Mouse (Mus musculus) liver, embryonic 13.5 days (tissue): Measurements from ENCODE around the gene Ubash3a. TPM values are rescaled to one million over a fixed set of nuclear protein-coding genes. Genes with fewer than 3 reads are reported as not detected.

Experiments used
- ATAC-seq: fragments of 200-750 bp; cut with Nextera tagmentation; 2 replicates; pipeline ENCODE4 v1.8.0; 2017; ENCODE audit warnings: low read depth, mild to moderate bottlenecking, moderate number of reproducible peaks, moderate library complexity
- DNase-seq: peaks from one replicate; pipeline ENCODE4 v3.0.0; 2022
- H3K27ac ChIP-seq: fragments of 300-500 bp; sonication (generic); 2 replicates; pipeline ENCODE4 v1.5.1; 2015; ENCODE audit warnings: moderate library complexity, mild to moderate bottlenecking, inconsistent platforms
- H3K27me3 ChIP-seq: fragments of 300-500 bp; sonication (generic); 2 replicates; pipeline ENCODE4 v1.6.1; 2015; ENCODE audit warnings: mild to moderate bottlenecking, inconsistent platforms
- H3K36me3 ChIP-seq: fragments of 300-500 bp; sonication (generic); 2 replicates; pipeline ENCODE4 v1.6.1; 2015; ENCODE audit warnings: mild to moderate bottlenecking, inconsistent platforms
- H3K4me1 ChIP-seq: fragments of 300-500 bp; sonication (generic); replicated peaks from 2 replicates; pipeline ENCODE4 v1.6.1; 2015; ENCODE audit warnings: inconsistent platforms
- H3K4me2 ChIP-seq: fragments of 300-500 bp; sonication (generic); 2 replicates; pipeline ENCODE4 v1.6.1; 2015; ENCODE audit warnings: inconsistent platforms, mild to moderate bottlenecking, moderate library complexity
- H3K4me3 ChIP-seq: fragments of 300-500 bp; sonication (generic); replicated peaks from 2 replicates; pipeline ENCODE4 v1.5.1; 2015; ENCODE audit warnings: mild to moderate bottlenecking, inconsistent platforms
- H3K9ac ChIP-seq: fragments of 300-500 bp; sonication (generic); 2 replicates; pipeline ENCODE4 v1.6.1; 2015; ENCODE audit warnings: mild to moderate bottlenecking, inconsistent platforms
- H3K9me3 ChIP-seq: fragments of 300-500 bp; sonication (generic); replicated peaks from 2 replicates; pipeline ENCODE4 v1.6.1; 2016; ENCODE audit warnings: inconsistent platforms
- WGBS: fragments of 180-500 bp; shearing (Covaris S2); methylation state at CpG from one replicate; pipeline ENCODE4 v1.1.7; 2015; ENCODE audit not compliant: insufficient replicate concordance; 5-methylcytosine and 5-hydroxymethylcytosine counted together
- polyA plus RNA-seq: library from polyadenylated mRNA; unstranded; fragments of >200 nt; fragmentation: Nextera tagmentation; extraction: Ambion mirVana; gene quantifications from 2 replicates; pipeline ENCODE4 v1.2.1, GENCODE M21; 2015

The Ubash3a gene
- polyA plus RNA-seq, 1 experiment from 2014 or later = 18.8 TPM

DNA sequence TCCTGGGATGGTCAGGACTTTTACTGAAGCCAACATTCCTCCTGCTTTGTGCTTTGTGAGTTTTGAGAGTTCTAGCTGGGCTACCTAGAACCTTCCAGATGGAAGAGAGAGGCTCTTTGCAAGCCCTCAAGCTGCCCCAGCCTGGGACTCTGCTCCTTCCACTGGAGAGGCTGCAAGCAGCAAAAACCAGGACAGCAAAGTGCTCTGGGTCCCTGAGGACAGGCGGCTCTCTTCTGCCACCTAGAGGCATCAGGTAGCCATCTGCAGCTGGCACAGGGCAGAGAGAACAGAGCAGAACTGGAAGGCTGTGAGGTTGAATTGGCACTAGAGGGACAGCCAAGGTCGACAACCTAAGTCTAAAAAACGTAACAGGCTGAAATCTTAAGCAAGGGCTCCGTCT, 20.3 kb upstream of the Ubash3a start:
- Histone ChIP-seq H3K27me3 (no peaks in the 10 kb centered on the region), H3K4me3 (no peak overlapping the region), H3K4me2 (no peak overlapping the region), H3K4me1 (peaks cover 3% of the 10 kb centered on the region; the same call in 1 of the 2 replicates), H3K9ac (no peak overlapping the region), H3K9me3 (no peaks in the 10 kb centered on the region), H3K27ac (no peak overlapping the region), H3K36me3 (no peaks in the 10 kb centered on the region)
- 10% methylated on average over 4 of the region's 4 CpGs for WGBS
- ATAC-seq (no peak), DNase-seq (peak; percentile 38)

GRCm38 (mm10) chr17:31191825-31192224, 15.8 kb upstream of the Ubash3a start:
- Histone ChIP-seq H3K36me3 (no peaks in the 10 kb centered on the region), H3K4me2 (no peak overlapping the region), H3K4me3 (no peak overlapping the region), H3K27me3 (no peaks in the 10 kb centered on the region), H3K9me3 (no peaks in the 10 kb centered on the region), H3K9ac (no peak overlapping the region), H3K4me1 (peaks cover 15% of the 10 kb centered on the region), H3K27ac (no peak overlapping the region)
- WGBS = 70% methylated on average over 8 of the region's 8 CpGs
- no peak for ATAC-seq
- DNase-seq = no peak

- Histone ChIP-seq H3K27ac (no peak overlapping the region), H3K36me3 (no peaks in the 10 kb centered on the region), H3K9ac (no peak overlapping the region), H3K4me1 (peaks cover 15% of the 10 kb centered on the region), H3K9me3 (no peaks in the 10 kb centered on the region), H3K4me3 (no peak overlapping the region), H3K27me3 (no peaks in the 10 kb centered on the region), H3K4me2 (no peak overlapping the region)
- DNase-seq (no peak), ATAC-seq (no peak)
- 64% methylated on average over 2 of the region's 2 CpGs for WGBS
Observed at GRCm38 (mm10) chr17:31192663-31193062, 15.0 kb upstream of the Ubash3a start.

DNA sequence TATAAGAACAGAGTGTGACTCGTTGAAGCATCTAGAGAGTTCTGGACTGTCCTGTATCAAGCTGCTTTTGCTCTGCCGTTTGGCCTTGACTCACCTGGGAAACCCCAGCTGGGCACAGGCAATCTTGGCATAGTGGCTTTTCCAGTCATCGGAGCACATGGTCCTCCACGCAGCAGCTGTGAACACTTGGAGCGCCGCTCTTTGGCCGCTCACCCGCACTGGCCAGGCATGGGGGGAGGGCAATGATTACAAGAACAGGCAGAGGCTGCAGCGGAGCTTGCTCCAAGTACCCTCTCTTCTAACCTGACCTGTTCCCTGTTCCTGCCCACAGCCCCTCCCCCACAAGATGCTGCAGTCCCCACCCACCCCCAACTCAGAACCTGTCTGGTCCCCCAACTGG, 14.3 kb upstream of the Ubash3a start:
- H3K9me3 ChIP-seq = no peaks in the 10 kb centered on the region
- no peak overlapping the region for H3K4me3 ChIP-seq
- H3K4me2 ChIP-seq = no peak overlapping the region
- no peak overlapping the region for H3K9ac ChIP-seq
- no peak overlapping the region for H3K27ac ChIP-seq
- H3K4me1 ChIP-seq = peaks cover 15% of the 10 kb centered on the region
- no peak for ATAC-seq
- H3K36me3 ChIP-seq = no peaks in the 10 kb centered on the region
- WGBS = 78% methylated on average over 9 of the region's 9 CpGs
- DNase-seq = no peak
- H3K27me3 ChIP-seq = no peaks in the 10 kb centered on the region

- 38% methylated on average over 6 of the region's 6 CpGs for WGBS
- peak; percentile 73 for ATAC-seq
Observed at GRCm38 (mm10) chr17:31195207-31195606, 12.5 kb upstream of the Ubash3a start.

GRCm38 (mm10) chr17:31196283-31196682, 11.4 kb upstream of the Ubash3a start:
- H3K4me2 ChIP-seq = no peak overlapping the region
- ATAC-seq = no peak
- H3K36me3 ChIP-seq = no peaks in the 10 kb centered on the region
- 67% methylated on average over 7 of the region's 7 CpGs for WGBS
- no peak overlapping the region for H3K4me3 ChIP-seq
- H3K9me3 ChIP-seq = no peaks in the 10 kb centered on the region
- no peak for DNase-seq
- H3K27ac ChIP-seq = no peak overlapping the region
- H3K9ac ChIP-seq = no peak overlapping the region
- H3K4me1 ChIP-seq = peaks cover 18% of the 10 kb centered on the region
- H3K27me3 ChIP-seq = no peaks in the 10 kb centered on the region

More at GRCm38 (mm10) chr17:31195207-31195606, 12.5 kb upstream of the Ubash3a start:
- Histone ChIP-seq H3K9me3 (no peaks in the 10 kb centered on the region), H3K27me3 (no peaks in the 10 kb centered on the region), H3K4me1 (peaks cover 18% of the 10 kb centered on the region), H3K4me2 (no peak overlapping the region), H3K9ac (no peak overlapping the region), H3K4me3 (no peak overlapping the region), H3K36me3 (no peaks in the 10 kb centered on the region), H3K27ac (no peak overlapping the region)
- no peak for DNase-seq

DNA sequence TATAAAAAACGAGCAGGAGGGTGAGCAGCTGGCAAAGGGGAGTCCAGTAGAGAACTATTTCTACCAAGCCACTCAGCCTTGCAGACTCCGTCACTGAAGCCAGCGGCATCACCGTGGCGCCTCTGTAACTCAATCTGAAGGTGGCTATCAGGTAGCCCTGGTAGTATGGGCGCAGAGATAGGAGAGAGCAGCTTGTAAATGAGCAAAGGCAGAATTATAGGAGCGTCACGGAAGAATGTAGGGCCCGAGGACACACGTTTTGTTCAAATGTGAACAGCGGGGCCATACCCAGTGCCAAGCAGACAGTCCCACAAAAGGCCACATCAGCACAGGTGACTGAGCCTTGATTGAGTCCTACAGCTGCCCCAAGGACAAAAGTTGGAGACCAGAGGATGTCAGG, 8.8 kb upstream of the Ubash3a start, which contains the start of gene Tmprss3:
Gene Tmprss3 (minus strand): TSS at position 101 of the 400 bp plus-strand sequence.
- no peaks in the 10 kb centered on the region for H3K9me3 ChIP-seq
- H3K4me2 ChIP-seq = no peak within 1 kb of the TSS
- 75% methylated on average over 11 of the region's 11 CpGs for WGBS
- ATAC-seq (no peak), DNase-seq (no peak)
- H3K27ac ChIP-seq = no peak within 1 kb of the TSS
- H3K27me3 ChIP-seq = no peaks in the 10 kb centered on the region
- H3K4me1 ChIP-seq = peaks cover 18% of the 10 kb centered on the region
- no peak within 1 kb of the TSS for H3K9ac ChIP-seq
- no peaks in the 10 kb centered on the region for H3K36me3 ChIP-seq
- no peak within 1 kb of the TSS for H3K4me3 ChIP-seq

- DNase-seq (no peak), ATAC-seq (peak; percentile 41; the same call in 1 of the 2 replicates)
- Histone ChIP-seq H3K9ac (peak overlapping the region; percentile 74), H3K4me1 (peaks cover 42% of the 10 kb centered on the region), H3K36me3 (peaks cover 12% of the 10 kb centered on the region), H3K27me3 (no peaks in the 10 kb centered on the region), H3K9me3 (no peaks in the 10 kb centered on the region), H3K4me3 (peak overlapping the region; percentile 56), H3K4me2 (peak overlapping the region; percentile 73), H3K27ac (peak overlapping the region; percentile 88)
- WGBS = 22% methylated on average over 8 of the region's 8 CpGs
Observed at GRCm38 (mm10) chr17:31208654-31209053, 981 bp downstream of the Ubash3a start.

GRCm38 (mm10) chr17:31209376-31209930, 1.8 kb downstream of the Ubash3a start:
- DNase-seq = no peak
- H3K9me3 ChIP-seq = no peaks in the 10 kb centered on the region
- peak overlapping the region; percentile 56 for H3K4me3 ChIP-seq
- ATAC-seq = no peak; the same call in 1 of the 2 replicates
- H3K27me3 ChIP-seq = no peaks in the 10 kb centered on the region
- 81% methylated on average over 11 of the region's 11 CpGs for WGBS
- no peak overlapping the region; the same call in 1 of the 2 replicates for H3K9ac ChIP-seq
- peaks cover 20% of the 10 kb centered on the region for H3K36me3 ChIP-seq
- peak overlapping the region; percentile 73 for H3K4me2 ChIP-seq
- peaks cover 42% of the 10 kb centered on the region for H3K4me1 ChIP-seq
- peak overlapping the region; percentile 88 for H3K27ac ChIP-seq

DNA sequence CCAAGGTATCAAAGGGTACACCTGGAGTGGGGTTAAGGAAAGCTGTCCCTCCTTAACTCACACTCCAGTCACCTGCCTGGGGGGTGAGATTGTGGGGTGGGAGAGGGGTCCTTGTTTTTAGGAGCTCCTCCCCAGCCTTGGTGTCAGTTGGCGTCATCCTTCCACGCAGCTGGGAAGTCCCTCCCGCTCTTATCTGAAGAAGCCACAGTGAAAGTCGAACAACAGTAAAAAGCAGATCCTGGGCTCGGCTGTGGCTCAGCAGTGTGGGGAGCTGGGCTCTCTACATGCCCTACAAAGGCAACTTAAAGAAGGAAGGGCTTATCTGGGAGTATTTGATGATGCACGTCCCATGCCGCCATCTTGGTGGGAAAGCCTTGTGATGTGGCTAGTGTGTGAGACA, 2.6 kb downstream of the Ubash3a start:
- H3K27ac ChIP-seq = peak overlapping the region; percentile 88
- H3K4me2 ChIP-seq = peak overlapping the region; percentile 73

DNA sequence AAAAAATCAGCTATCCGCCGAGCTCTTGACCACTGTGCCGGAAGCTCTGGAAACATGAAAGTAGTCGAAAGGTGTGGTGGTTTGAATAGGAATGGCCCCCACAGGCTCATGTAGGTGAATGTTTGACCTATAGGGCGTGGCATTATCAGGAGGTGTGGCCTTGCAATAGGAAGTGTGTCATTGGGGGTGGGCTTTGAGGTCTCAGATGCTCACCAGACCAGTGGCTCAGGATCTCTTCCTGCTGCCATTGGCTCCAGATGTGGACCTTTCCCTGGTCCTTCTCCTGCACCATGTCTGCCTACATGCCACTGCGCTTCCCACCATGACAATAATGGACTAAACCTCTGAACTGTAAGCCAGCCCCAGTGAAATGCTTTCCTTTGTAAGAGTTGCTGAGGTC, 4.2 kb downstream of the Ubash3a start:
- H3K27ac ChIP-seq = no peak overlapping the region
- H3K4me1 ChIP-seq = peaks cover 45% of the 10 kb centered on the region
- H3K27me3 ChIP-seq = no peaks in the 10 kb centered on the region
- peaks cover 42% of the 10 kb centered on the region for H3K36me3 ChIP-seq
- no peak overlapping the region for H3K4me3 ChIP-seq
- no peak for ATAC-seq
- no peak overlapping the region for H3K4me2 ChIP-seq
- 86% methylated on average over 6 of the region's 6 CpGs for WGBS
- no peak for DNase-seq
- no peaks in the 10 kb centered on the region for H3K9me3 ChIP-seq
- H3K9ac ChIP-seq = no peak overlapping the region

More for the DNA sequence above, 2.6 kb downstream of the Ubash3a start:
- WGBS = 18% methylated on average over 7 of the region's 7 CpGs
- H3K36me3 ChIP-seq = peaks cover 29% of the 10 kb centered on the region
- H3K9me3 ChIP-seq = no peaks in the 10 kb centered on the region
- ATAC-seq = peak; percentile 82
- H3K4me1 ChIP-seq = peaks cover 45% of the 10 kb centered on the region
- H3K4me3 ChIP-seq = no peak overlapping the region
- peak; percentile 70 for DNase-seq
- H3K27me3 ChIP-seq = no peaks in the 10 kb centered on the region
- H3K9ac ChIP-seq = no peak overlapping the region
